Mouse (Mus musculus): Measurements from ENCODE around the gene Stam.

Gene Stam

GRCm38 (mm10) chr2:14073362-14074220 is at the start of gene Stam:
TSS of gene Stam (plus strand) at chr2:14074098.
- DNase-seq (ENCODE audit: low read depth, low spot score) = peak; percentile 91

DNA sequence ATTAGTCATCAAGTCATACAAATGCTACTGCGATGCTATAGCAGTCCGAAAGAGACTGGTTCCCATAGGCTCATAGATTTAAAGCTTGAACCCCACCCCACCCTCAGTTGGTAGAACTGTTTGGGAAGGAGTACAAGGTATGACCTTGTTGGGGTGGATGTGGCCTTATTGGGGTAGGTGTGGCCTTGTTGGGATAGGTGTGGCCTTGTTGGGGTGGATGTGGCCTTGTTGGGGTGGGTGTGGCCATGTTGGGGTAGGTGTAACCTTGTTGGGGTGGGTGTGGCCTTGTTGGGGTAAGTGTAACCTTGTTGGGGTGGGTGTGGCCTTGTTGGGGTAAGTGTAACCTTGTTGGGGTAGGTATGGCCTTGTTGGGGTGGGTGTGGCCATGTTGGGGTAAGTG is 32.6 kb upstream of the Stam start:
- peak; percentile 49 for DNase-seq (ENCODE audit: low read depth, low spot score)

DNA sequence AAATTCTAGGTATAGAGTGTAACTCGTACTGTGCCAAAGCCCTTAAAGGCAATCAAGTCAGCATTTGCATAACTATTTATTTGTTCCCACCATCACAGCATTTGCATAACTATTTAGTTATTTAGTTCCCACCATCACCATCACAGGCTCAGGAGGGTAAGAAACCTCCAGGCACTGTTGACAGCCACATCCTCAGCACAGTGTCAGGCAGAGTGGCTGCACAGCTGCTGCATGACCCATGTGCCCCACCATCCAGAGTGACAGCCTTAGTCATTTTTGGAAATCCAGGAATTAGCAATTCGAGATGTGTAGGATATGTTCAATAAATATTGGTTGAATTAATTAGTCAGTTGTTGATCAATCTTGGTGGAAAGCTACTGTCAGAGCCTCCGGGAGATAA is 30.9 kb upstream of the Stam start:
- DNase-seq (ENCODE audit: low read depth, low spot score) = peak; percentile 28

DNA sequence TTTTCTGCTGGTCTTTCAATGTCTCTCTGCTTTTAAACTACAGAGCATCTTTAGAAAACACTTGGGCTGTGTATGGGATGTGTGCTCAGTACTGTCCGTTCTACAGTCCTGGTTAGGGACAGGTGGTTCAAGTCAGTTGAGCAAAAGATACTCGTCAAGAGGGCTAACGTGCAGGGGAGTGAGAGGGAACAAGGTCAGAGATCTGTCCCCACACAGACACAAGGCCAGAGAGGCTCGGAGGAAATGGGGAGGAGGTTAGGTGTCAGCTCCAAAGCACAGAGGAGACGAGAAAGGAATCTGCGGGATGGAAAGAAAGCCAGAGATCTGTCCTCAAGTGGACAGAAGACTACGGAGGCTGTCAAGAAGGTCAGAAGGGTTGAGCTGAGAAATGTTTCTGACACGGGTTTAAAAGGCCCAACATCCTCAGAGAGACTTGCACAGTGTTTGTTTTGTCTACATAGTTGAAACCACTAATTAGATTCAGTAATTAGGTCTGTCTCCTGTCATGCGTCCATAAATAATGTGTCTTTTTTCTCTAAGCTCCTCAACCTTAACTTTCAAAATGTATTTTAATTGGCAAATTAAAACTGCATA is 30.2 kb upstream of the Stam start:
- no peak for DNase-seq (ENCODE audit: low read depth, low spot score)

- DNase-seq (ENCODE audit: low read depth, low spot score) = peak; percentile 67
Observed at GRCm38 (mm10) chr2:14048381-14048780, 25.5 kb upstream of the Stam start.

DNA sequence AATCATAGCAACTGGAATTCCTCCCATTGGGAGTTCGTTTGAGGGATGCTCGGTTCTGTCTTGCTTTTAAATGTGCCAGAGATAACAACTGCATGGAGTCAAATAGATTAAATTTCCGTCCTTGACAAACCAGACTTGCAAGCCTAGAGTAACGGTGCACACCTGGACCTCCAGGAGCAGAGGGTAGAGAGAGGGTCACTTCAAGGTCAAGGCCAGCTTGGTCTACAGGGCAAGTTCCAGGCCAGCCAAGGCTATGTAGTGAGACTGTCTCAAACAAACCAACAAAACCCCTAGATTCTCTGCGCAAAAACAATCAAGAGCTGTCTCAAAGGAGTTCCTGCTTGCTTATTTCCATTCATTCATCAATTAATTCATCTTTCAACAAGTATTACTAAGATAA is 25.1 kb upstream of the Stam start:
- DNase-seq (ENCODE audit: low read depth, low spot score) = no peak

DNA sequence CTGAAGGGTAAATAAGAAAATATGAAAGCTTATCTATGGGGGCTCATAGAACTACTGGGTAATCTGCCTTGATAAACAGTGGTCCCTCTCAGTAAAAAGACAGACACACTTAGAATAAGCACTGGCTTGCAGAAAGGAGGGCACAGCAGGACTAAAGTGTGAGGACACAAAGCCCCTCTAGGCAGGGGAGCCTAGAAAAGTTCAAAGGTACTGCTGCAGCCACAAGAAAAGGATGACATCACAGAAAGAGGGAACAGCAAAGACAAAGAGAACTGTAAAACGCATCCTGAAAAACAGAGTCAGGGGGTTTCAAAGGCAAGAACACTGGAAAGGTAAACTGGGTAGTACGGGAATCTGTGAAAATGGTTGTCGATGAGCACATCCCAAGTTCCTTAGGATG is 20.3 kb upstream of the Stam start:
- DNase-seq (ENCODE audit: low read depth, low spot score) = no peak

GRCm38 (mm10) chr2:14054163-14054562 is 19.7 kb upstream of the Stam start:
- DNase-seq (ENCODE audit: low read depth, low spot score) = no peak

GRCm38 (mm10) chr2:14054716-14055115 is 19.2 kb upstream of the Stam start:
- DNase-seq (ENCODE audit: low read depth, low spot score) = no peak

DNA sequence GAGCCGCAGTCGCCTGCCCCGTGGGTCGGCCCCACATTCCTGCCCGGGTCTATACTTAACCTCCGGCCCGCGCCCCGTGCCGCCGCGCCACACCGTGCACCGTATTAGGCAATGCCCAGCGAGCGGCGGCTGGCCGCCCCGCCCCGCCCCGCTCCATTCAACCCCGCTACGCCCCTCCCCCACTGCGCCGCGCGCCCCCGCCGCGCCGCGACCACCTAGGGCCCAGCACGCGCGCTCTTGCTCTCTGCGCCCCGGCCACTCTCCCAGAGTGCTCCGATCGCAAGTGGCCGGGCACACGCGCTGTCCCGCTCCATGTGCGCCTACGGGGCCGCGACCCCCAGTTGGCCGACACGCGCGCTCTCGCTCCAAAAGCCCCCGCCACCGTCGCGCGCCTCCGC is 18.7 kb upstream of the Stam start:
- DNase-seq (ENCODE audit: low read depth, low spot score) = no peak

GRCm38 (mm10) chr2:14055566-14056331 is 18.1 kb upstream of the Stam start, which contains the start of gene Hacd1:
TSS of gene Hacd1 (minus strand) at chr2:14056135.
- peak; percentile 83 for DNase-seq (ENCODE audit: low read depth, low spot score)

DNA sequence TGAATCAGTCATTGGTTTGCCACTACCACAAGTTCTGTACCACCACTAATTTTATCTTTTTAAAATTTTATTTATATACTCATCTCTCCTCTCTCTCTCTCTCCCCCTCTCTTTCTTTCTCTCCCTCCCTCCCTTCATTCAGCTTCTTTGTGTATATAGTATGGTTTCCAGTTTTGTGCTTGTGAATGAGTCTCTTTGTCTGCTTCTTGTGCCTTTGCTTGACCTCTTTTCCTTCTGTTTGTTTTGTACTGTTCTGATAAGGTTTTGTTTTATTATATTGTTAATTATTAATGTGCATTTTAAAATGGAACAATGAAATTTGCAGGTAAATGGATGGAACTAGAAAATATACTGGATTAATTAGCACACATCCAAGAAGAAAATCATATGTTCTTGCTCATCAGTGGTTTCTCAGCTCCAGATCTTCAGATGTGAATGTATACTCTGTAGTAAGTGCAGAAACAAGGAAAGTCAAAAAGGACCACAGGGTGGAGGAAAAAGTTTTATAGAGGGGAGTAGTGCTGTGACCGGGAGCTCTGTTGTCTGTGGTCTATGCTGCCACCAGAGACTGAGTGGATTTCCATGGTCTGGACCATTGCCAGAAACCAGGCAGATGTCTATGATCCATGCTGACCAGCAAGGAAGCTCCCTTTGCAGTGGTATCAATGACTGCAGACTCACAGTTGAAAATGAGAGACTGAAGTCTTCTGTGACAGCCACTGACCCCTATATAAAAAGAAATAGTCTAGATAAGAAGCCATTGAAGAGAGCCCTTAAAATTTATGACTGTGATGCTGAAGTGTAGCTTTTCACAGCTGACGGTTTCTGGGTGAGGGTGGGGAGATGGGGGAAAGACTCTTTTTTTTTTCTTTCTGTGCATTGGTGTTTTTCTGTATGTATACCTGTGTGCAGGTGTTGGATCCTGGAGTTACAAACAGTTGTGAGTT is 7.9 kb upstream of the Stam start:
- DNase-seq (ENCODE audit: low read depth, low spot score) = no peak

DNA sequence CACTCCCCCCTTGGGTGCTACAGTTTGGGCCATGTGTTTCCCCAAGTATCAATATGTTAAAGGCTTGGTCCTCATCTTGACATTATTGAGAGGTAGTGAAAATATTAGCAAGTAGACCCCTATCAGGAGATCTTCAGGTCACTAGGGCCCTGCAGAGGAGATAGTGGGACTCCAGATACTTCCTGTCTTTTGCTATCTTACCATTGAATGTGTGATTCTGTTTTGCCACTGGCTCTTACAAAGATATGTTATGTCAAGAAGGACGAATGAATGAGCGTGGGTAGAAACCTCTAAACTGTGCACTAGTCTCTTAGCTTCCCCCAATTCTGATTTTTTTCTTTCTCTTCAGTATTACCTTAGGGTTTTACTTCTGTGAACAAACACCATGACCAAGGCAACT is 4.9 kb upstream of the Stam start:
- no peak for DNase-seq (ENCODE audit: low read depth, low spot score)

- DNase-seq (ENCODE audit: low read depth, low spot score) = no peak
Observed at GRCm38 (mm10) chr2:14070466-14070865, 3.4 kb upstream of the Stam start.

DNA sequence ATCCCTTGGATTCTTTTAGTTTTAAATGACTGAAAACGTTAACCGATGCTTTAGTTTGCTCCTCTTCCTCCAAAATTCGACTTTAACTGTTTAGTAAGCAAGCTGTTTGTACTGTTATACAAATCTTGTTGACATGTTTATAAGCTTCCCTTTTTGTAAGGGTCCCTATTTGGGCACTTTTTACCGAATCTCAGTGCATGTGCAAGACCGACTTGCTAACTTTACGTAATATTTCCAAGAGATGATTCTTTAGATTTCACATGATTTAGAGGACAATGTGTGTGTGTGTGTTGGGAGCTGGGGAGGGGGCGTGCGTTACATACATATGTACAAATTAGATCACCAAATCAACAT is 913 bp upstream of the Stam start:
- DNase-seq (ENCODE audit: low read depth, low spot score) = no peak

DNA sequence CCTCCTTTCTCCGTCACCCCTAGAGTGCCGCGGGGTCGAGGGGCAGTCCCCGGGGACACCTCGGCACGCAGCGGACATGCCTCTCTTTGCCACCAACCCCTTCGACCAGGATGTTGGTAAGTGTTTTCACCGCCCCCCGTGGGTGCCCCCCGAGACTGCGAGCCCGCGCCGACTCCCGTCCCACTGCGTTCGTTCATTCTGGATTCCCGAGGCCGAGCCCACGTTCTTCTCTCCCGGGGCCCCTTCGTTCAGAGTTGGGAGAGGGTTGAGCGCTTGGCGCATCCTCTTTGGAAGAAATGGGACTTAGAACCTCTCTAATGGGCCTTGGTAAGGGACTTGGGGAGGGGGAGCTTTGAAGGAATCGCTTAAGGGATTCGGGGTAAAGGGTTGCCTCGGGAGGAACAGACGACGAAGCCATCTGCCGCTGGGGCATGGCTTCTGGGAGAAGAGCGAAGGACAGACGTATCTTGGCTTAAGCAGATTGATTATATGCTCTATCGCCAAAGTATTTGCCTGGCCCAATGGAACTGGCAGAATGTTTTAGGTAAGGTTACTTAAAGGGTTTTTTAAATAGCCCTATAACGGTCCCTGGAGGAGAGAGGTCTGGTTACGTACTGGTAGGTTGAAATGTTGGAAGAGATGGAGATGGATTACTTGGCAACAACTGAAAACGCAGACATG is 463 bp downstream of the Stam start:
- no peak for DNase-seq (ENCODE audit: low read depth, low spot score)

- peak; percentile 25 for DNase-seq (ENCODE audit: low read depth, low spot score)
Observed at GRCm38 (mm10) chr2:14078527-14078926, 4.6 kb downstream of the Stam start.

DNA sequence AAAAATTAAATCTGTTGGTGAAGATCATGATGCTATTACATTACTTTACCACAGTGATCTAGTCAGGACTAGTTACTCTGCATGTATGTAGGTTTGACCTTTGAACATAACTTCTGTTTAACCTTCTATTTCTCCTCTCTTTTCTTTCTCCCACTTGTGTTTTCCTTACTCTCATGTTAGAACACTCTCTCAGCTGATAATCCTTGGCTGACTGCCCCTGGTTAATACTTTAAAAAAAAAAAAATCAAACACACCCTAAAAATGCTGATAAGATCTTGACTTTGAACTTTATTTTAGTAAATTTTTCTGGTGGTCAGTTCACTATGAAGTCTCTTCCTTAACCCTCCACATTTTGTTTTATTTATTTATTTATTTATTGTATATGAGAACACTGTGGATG is 26.6 kb downstream of the Stam start:
- no peak for DNase-seq (ENCODE audit: low read depth, low spot score)

GRCm38 (mm10) chr2:14102603-14103002 is 28.7 kb downstream of the Stam start:
- DNase-seq (ENCODE audit: low read depth, low spot score) = no peak

GRCm38 (mm10) chr2:14103924-14104323 is 30.0 kb downstream of the Stam start:
- DNase-seq (ENCODE audit: low read depth, low spot score) = peak; percentile 35

GRCm38 (mm10) chr2:14107673-14108072 is 33.8 kb downstream of the Stam start:
- no peak for DNase-seq (ENCODE audit: low read depth, low spot score)

Measured in R1 (cell line).